ENCODE assay signal across 8 mouse cellular contexts in genomic region chr14:105333475-105334094, GRCm38 (mm10).
DNase-seq lines count a peak whose midpoint lies in the region; ATAC-seq lines count a peak whose summit lies in the region.

No protein-coding gene starts in this region.

- H3K9me3 ChIP-seq in kidney, embryonic 16.5 days (ENCODE audit: low read length) = no peaks in the 10 kb centered on the region
- H3K9me3 ChIP-seq in embryonic facial prominence, embryonic 15.5 days (replicated peaks) = no peaks in the 10 kb centered on the region

- no peak for ATAC-seq in kidney, embryonic 16.5 days (ENCODE audit: low FRiP score, low TSS enrichment)
- no peak for ATAC-seq in embryonic facial prominence, embryonic 15.5 days (ENCODE audit: insufficient number of reproducible peaks, low FRiP score, low TSS enrichment, low read depth)
- no peak for ATAC-seq in erythroblast, adult 5-6 weeks (replicated peaks; ENCODE audit: low FRiP score, poor library complexity, severe bottlenecking)

- no peak overlapping the region for H3K27ac ChIP-seq in kidney, embryonic 16.5 days (ENCODE audit: low read length)
- H3K27ac ChIP-seq in embryonic facial prominence, embryonic 15.5 days (replicated peaks) = no peak overlapping the region

- no peaks in the 10 kb centered on the region for H3K27me3 ChIP-seq in kidney, embryonic 16.5 days (ENCODE audit: insufficient read depth, low read length)
- H3K27me3 ChIP-seq in embryonic facial prominence, embryonic 15.5 days = no peaks in the 10 kb centered on the region

- peaks cover 14% of the 10 kb centered on the region; the same call in 1 of the 2 replicates for H3K4me1 ChIP-seq in kidney, embryonic 16.5 days (ENCODE audit: insufficient read depth, low read length)
- peaks cover 10% of the 10 kb centered on the region for H3K4me1 ChIP-seq in embryonic facial prominence, embryonic 15.5 days

- H3K4me2 ChIP-seq in kidney, embryonic 16.5 days (replicated peaks; ENCODE audit: low read depth, low read length) = peak overlapping the region; percentile 41
- H3K4me2 ChIP-seq in embryonic facial prominence, embryonic 15.5 days (replicated peaks) = peak overlapping the region; percentile 22

- no peaks in the 10 kb centered on the region for H3K36me3 ChIP-seq in kidney, embryonic 16.5 days (ENCODE audit: insufficient read depth, low read length)
- no peaks in the 10 kb centered on the region for H3K36me3 ChIP-seq in embryonic facial prominence, embryonic 15.5 days

- no peak for DNase-seq in kidney, postnatal 25 days
- DNase-seq in layer of hippocampus, postnatal 10 days (ENCODE audit: low spot score in 2 of 2) = peak; percentile 27 to 47
- DNase-seq in right cerebral cortex, adult 18-20 months = peak; percentile 82
- no peak for DNase-seq in gastrocnemius, adult 8-10 months (ENCODE audit: low spot score in 2 of 2)
- DNase-seq in thymus, postnatal 10 days (ENCODE audit: low spot score in 2 of 2) = no peak

- peak overlapping the region; percentile 16; the same call in 1 of the 2 replicates for H3K4me3 ChIP-seq in kidney, embryonic 16.5 days (ENCODE audit: low read length)
- H3K4me3 ChIP-seq in embryonic facial prominence, embryonic 15.5 days (replicated peaks) = peak overlapping the region; percentile 19

- H3K9ac ChIP-seq in kidney, embryonic 16.5 days (replicated peaks; ENCODE audit: low read length) = no peak overlapping the region
- no peak overlapping the region for H3K9ac ChIP-seq in embryonic facial prominence, embryonic 15.5 days

- WGBS in kidney, embryonic 16.5 days = 72% methylated on average over 16 of the region's 16 CpGs
- WGBS in embryonic facial prominence, embryonic 15.5 days = 59% methylated on average over 16 of the region's 16 CpGs

Comparison
In these comparisons a context has a peak if more than half of its experiments do, and no peak if none do; other contexts are left out.
1. DNase-seq: peak in layer of hippocampus, postnatal 10 days (2 of 2) and right cerebral cortex, adult 18-20 months (single experiment); none in kidney, postnatal 25 days (0 of 2), gastrocnemius, adult 8-10 months (0 of 2) and thymus, postnatal 10 days (0 of 2).